Mouse (Mus musculus) right cerebral cortex, adult 18-20 months (tissue): Measurements from ENCODE around the gene Gm9603.
"Not testable (repeated sequence)": the region's sequence is repeated elsewhere in the genome, so short reads cannot be mapped to it uniquely, and the experiment has no call there.

ENCODE experiments used
- DNase-seq: peaks from one replicate; pipeline ENCODE4 v3.0.0; 2022; ENCODE audit warnings: mixed read lengths

Gm9603 gene

DNA sequence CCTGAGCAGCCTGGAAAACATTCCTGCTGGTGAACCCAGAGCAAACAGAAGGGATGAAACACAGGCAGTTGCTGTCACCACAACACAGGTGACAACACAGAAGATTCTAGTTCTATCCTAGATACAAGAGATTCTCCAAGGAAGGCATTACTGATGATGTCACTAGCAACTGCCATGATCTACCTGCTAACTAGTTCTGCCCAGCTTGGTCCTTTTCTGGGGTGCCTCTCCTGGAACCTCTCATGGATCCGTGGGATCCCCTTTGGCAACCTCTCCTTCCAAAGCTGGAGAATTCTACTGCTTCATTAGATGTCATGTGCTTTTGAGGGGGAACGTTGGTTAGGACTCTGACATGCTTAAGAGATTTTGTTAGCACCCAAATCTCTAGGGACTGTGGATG is at the start of gene Gm9603:
Gene Gm9603, minus strand, starts transcription at position 101 of the 400 bp plus-strand sequence.
- not testable (repeated sequence) for DNase-seq

DNA sequence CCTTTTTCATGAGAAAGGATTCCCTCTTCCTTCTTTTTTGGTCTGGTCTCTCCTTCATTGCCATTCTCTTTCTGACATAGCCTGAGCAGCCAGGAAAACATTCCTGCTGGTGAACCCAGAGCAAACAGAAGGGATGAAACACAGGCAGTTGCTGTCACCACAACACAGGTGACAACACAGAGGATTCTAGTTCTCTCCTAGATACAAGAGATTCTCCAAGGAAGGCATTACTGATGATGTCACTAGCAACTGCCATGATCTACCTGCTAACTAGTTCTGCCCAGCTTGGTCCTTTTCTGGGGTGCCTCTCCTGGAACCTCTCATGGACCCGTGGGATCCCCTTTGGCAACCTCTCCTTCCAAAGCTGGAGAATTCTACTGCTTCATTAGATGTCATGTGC is 54.3 kb downstream of the Gm9603 start, which contains the start of gene Gm8265:
Gene Gm8265, minus strand, starts transcription at position 101 of the 400 bp plus-strand sequence.
- DNase-seq: not testable (repeated sequence)
